Mouse (Mus musculus) hindbrain, embryonic 14.5 days (tissue): Measurements from ENCODE around the gene Akap6. TPM values are rescaled to one million over a fixed set of nuclear protein-coding genes. Genes with fewer than 3 reads are reported as not detected.
A peak's percentile ranks its signal among the peaks of the same experiment; 100 is the strongest.

Experiments
- ATAC-seq: fragments of 200-750 bp; cut with Nextera tagmentation; 2 replicates; pipeline ENCODE4 v1.8.0; 2017; ENCODE audit warnings: moderate number of reproducible peaks, mild to moderate bottlenecking, moderate TSS enrichment, moderate library complexity; ENCODE audit not compliant: low FRiP score
- DNase-seq: peaks from one replicate; pipeline ENCODE4 v3.0.0-alpha.2; 2015; ENCODE audit warnings: low spot score
- H3K27ac ChIP-seq: fragments of 300-500 bp; sonication (generic); 2 replicates; pipeline ENCODE4 v1.5.1; 2014; ENCODE audit warnings: mild to moderate bottlenecking, moderate library complexity
- H3K27me3 ChIP-seq: fragments of 300-500 bp; sonication (generic); 2 replicates; pipeline ENCODE4 v1.6.1; 2014; ENCODE audit warnings: mild to moderate bottlenecking, low read length, mixed read lengths; ENCODE audit not compliant: control insufficient read depth, insufficient read depth
- H3K36me3 ChIP-seq: fragments of 300-500 bp; sonication (generic); replicated peaks from 2 replicates; pipeline ENCODE4 v1.6.1; 2014; ENCODE audit not compliant: control insufficient read depth, insufficient read depth
- H3K4me1 ChIP-seq: fragments of 300-500 bp; sonication (generic); replicated peaks from 2 replicates; pipeline ENCODE4 v1.6.1; 2014; ENCODE audit warnings: antibody characterized with exemption, low read length, mixed read lengths; ENCODE audit not compliant: control insufficient read depth, insufficient read depth
- H3K4me2 ChIP-seq: fragments of 300-500 bp; sonication (generic); replicated peaks from 2 replicates; pipeline ENCODE4 v1.6.1; 2014; ENCODE audit warnings: mild to moderate bottlenecking, moderate library complexity
- H3K4me3 ChIP-seq: fragments of 300-500 bp; sonication (generic); replicated peaks from 2 replicates; pipeline ENCODE4 v1.5.1; 2014; ENCODE audit warnings: mild to moderate bottlenecking, low read length
- H3K9ac ChIP-seq: fragments of 300-500 bp; sonication (generic); 2 replicates; pipeline ENCODE4 v1.6.1; 2014
- H3K9me3 ChIP-seq: fragments of 300-500 bp; sonication (generic); 2 replicates; pipeline ENCODE4 v1.6.1; 2016; ENCODE audit warnings: low read length; ENCODE audit not compliant: control insufficient read depth
- WGBS: fragments of 180-500 bp; shearing (Covaris S2); extraction: QIAGEN DNeasy Blood & Tissue Kit; methylation state at CpG from one replicate; pipeline ENCODE4 v1.1.7; 2014; 5-methylcytosine and 5-hydroxymethylcytosine counted together
- polyA plus RNA-seq: library from polyadenylated mRNA; unstranded; fragments of >200 nt; fragmentation: Nextera tagmentation; extraction: Ambion mirVana; gene quantifications from 2 replicates; pipeline ENCODE4 v1.2.1, GENCODE M21; 2014

Akap6 gene
- polyA plus RNA-seq, 1 experiment from 2014 or later: 39.0 TPM

- WGBS: 8% methylated on average over 8 of the region's 8 CpGs
- no peaks in the 10 kb centered on the region for H3K9me3 ChIP-seq
- H3K36me3 ChIP-seq: no peaks in the 10 kb centered on the region
- peak overlapping the region; percentile 9 for H3K4me2 ChIP-seq
- H3K9ac ChIP-seq: peak overlapping the region; percentile 21; the same call in 1 of the 2 replicates
- DNase-seq (no peak), ATAC-seq (peak; percentile 61; the same call in 1 of the 2 replicates)
- peaks cover 36% of the 10 kb centered on the region for H3K4me1 ChIP-seq
- H3K27ac ChIP-seq: peak overlapping the region; percentile 58
- H3K27me3 ChIP-seq: no peaks in the 10 kb centered on the region
- H3K4me3 ChIP-seq: no peak overlapping the region
Measured at GRCm38 (mm10) chr12:52790350-52790768, 91.2 kb downstream of the Akap6 start.

GRCm38 (mm10) chr12:52794131-52794530 lies 94.9 kb downstream of the Akap6 start:
- Histone ChIP-seq H3K9ac (no peak overlapping the region), H3K27ac (no peak overlapping the region), H3K27me3 (no peaks in the 10 kb centered on the region), H3K4me1 (peaks cover 28% of the 10 kb centered on the region), H3K36me3 (peaks cover 8% of the 10 kb centered on the region), H3K9me3 (no peaks in the 10 kb centered on the region), H3K4me2 (no peak overlapping the region), H3K4me3 (no peak overlapping the region)
- 92% methylated on average over 4 of the region's 4 CpGs for WGBS
- ATAC-seq (no peak), DNase-seq (no peak)

GRCm38 (mm10) chr12:52795551-52796470 lies 96.6 kb downstream of the Akap6 start:
- Histone ChIP-seq H3K4me1 (peaks cover 11% of the 10 kb centered on the region), H3K4me2 (no peak overlapping the region), H3K36me3 (peaks cover 11% of the 10 kb centered on the region), H3K27me3 (no peaks in the 10 kb centered on the region), H3K4me3 (no peak overlapping the region), H3K9me3 (no peaks in the 10 kb centered on the region), H3K27ac (no peak overlapping the region), H3K9ac (no peak overlapping the region)
- ATAC-seq (no peak), DNase-seq (no peak)
- WGBS: 92% methylated on average over 18 of the region's 18 CpGs

- no peak overlapping the region for H3K4me3 ChIP-seq
- ATAC-seq: no peak
Measured at GRCm38 (mm10) chr12:52796471-52796795, 97.2 kb downstream of the Akap6 start.

GRCm38 (mm10) chr12:52799717-52800116 lies 100.5 kb downstream of the Akap6 start:
- Histone ChIP-seq H3K4me3 (no peak overlapping the region), H3K36me3 (peaks cover 15% of the 10 kb centered on the region), H3K9ac (no peak overlapping the region), H3K27me3 (no peaks in the 10 kb centered on the region), H3K9me3 (no peaks in the 10 kb centered on the region), H3K4me1 (no peaks in the 10 kb centered on the region), H3K4me2 (no peak overlapping the region), H3K27ac (no peak overlapping the region)
- no peak for DNase-seq
- ATAC-seq: no peak
- 90% methylated on average over 9 of the region's 9 CpGs for whole genome bisulfite sequencing

More at GRCm38 (mm10) chr12:52796471-52796795, 97.2 kb downstream of the Akap6 start:
- H3K4me1 ChIP-seq: peaks cover 5% of the 10 kb centered on the region; the same call in 1 of the 2 replicates
- no peaks in the 10 kb centered on the region for H3K9me3 ChIP-seq
- no peak overlapping the region for H3K4me2 ChIP-seq
- DNase-seq: no peak
- H3K9ac ChIP-seq: no peak overlapping the region
- H3K27ac ChIP-seq: no peak overlapping the region
- 21% methylated on average over 4 of the region's 4 CpGs for WGBS
- peaks cover 11% of the 10 kb centered on the region for H3K36me3 ChIP-seq
- H3K27me3 ChIP-seq: no peaks in the 10 kb centered on the region

GRCm38 (mm10) chr12:52806273-52806672 lies 107.1 kb downstream of the Akap6 start:
- WGBS: 77% methylated on average over 3 of the region's 3 CpGs
- ATAC-seq (no peak), DNase-seq (no peak)
- H3K9me3 ChIP-seq: no peaks in the 10 kb centered on the region
- no peak overlapping the region for H3K4me2 ChIP-seq
- H3K27me3 ChIP-seq: no peaks in the 10 kb centered on the region
- H3K4me3 ChIP-seq: no peak overlapping the region
- no peaks in the 10 kb centered on the region for H3K4me1 ChIP-seq
- H3K27ac ChIP-seq: no peak overlapping the region
- H3K36me3 ChIP-seq: peaks cover 17% of the 10 kb centered on the region
- no peak overlapping the region for H3K9ac ChIP-seq

GRCm38 (mm10) chr12:52818588-52818987 lies 119.4 kb downstream of the Akap6 start:
- H3K27me3 ChIP-seq: no peaks in the 10 kb centered on the region
- DNase-seq: no peak
- WGBS: 57% methylated on average over 7 of the region's 7 CpGs
- no peak overlapping the region for H3K4me3 ChIP-seq
- no peak overlapping the region for H3K4me2 ChIP-seq
- H3K9me3 ChIP-seq: peaks cover 5% of the 10 kb centered on the region; the same call in 1 of the 2 replicates
- H3K36me3 ChIP-seq: 0 out of 2 replicates have a peak, but pooled peaks cover 4% of the 10 kb centered on the region
- peak; percentile 70; the same call in 1 of the 2 replicates for ATAC-seq
- no peak overlapping the region for H3K9ac ChIP-seq
- H3K4me1 ChIP-seq: 0 out of 2 replicates have a peak, but pooled peaks cover 10% of the 10 kb centered on the region
- peak overlapping the region; percentile 73; the same call in 1 of the 2 replicates for H3K27ac ChIP-seq

- ATAC-seq (no peak), DNase-seq (no peak)
- H3K4me2 ChIP-seq: no peak overlapping the region
- peaks cover 5% of the 10 kb centered on the region; the same call in 1 of the 2 replicates for H3K9me3 ChIP-seq
- H3K36me3 ChIP-seq: 0 out of 2 replicates have a peak, but pooled peaks cover 4% of the 10 kb centered on the region
- H3K9ac ChIP-seq: no peak overlapping the region
- H3K27ac ChIP-seq: no peak overlapping the region
- 89% methylated on average over 5 of the region's 5 CpGs for WGBS
- no peaks in the 10 kb centered on the region for H3K4me1 ChIP-seq
- H3K27me3 ChIP-seq: no peaks in the 10 kb centered on the region
- H3K4me3 ChIP-seq: no peak overlapping the region
Measured at GRCm38 (mm10) chr12:52824774-52825173, 125.6 kb downstream of the Akap6 start.

- Histone ChIP-seq H3K9ac (no peak overlapping the region), H3K27ac (no peak overlapping the region), H3K36me3 (no peaks in the 10 kb centered on the region), H3K4me3 (no peak overlapping the region), H3K27me3 (no peaks in the 10 kb centered on the region), H3K9me3 (no peaks in the 10 kb centered on the region), H3K4me1 (peaks cover 3% of the 10 kb centered on the region), H3K4me2 (no peak overlapping the region)
- ATAC-seq (no peak), DNase-seq (no peak)
- WGBS: 79% methylated on average over 14 of the region's 14 CpGs
Measured at GRCm38 (mm10) chr12:52828944-52829736, 130.0 kb downstream of the Akap6 start.
